Mouse (Mus musculus): ENCODE data around the gene Olfr1461. TPM values are rescaled to one million over a fixed set of nuclear protein-coding genes. Genes with fewer than 3 reads are reported as not detected.

The Olfr1461 gene
- total RNA-seq (2014; rRNA removed), result not detected in 2 replicates
- polyA plus RNA-seq (2015; fragmentation: Nextera tagmentation; extraction: Ambion mirVana), result not detected in 2 replicates

DNA sequence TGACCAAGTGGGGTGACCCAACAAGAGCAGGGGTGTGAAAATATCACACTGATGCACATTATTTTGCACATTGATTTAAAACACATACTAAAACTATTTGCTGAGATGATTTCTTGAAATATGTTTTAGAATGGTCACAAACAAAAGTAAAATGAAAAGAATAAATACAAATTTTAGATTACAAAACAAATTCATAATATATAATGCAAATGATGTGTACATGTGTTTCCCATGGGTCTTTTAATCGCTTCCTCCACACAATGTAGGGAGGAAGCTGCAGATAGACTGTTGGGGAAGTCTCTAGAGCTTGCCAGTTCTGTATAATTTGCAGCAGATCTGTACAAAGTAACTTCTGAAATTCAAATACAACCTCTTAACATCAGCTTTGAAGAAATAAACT lies at the start of gene Olfr1461:
Gene Olfr1461, plus strand, starts transcription at position 301 of the 400 bp plus-strand sequence.
- WGBS, result 53% methylated on average over 1 of the region's 1 CpGs
- H3K27me3 ChIP-seq (ENCODE audit: insufficient read depth, low read length), result no peaks in the 10 kb centered on the region
- H3K9me3 ChIP-seq (ENCODE audit: low read length), result no peaks in the 10 kb centered on the region
- H3K27ac ChIP-seq (ENCODE audit: low read depth, low read length), result no peak within 1 kb of the TSS
- H3K4me2 ChIP-seq (ENCODE audit: low read depth), result no peak within 1 kb of the TSS
- H3K4me3 ChIP-seq (ENCODE audit: low read depth, low read length), result no peak within 1 kb of the TSS
- ATAC-seq (no peak), DNase-seq (no peak)
- H3K4me1 ChIP-seq (ENCODE audit: insufficient read depth), result no peaks in the 10 kb centered on the region
- no peaks in the 10 kb centered on the region for H3K36me3 ChIP-seq (ENCODE audit: insufficient read depth)
- TF ChIP-seq CTCF (IDR thresholded peaks at IDR 0.05; ENCODE audit: low read depth), result no peak
- H3K9ac ChIP-seq, result no peak within 1 kb of the TSS

DNA sequence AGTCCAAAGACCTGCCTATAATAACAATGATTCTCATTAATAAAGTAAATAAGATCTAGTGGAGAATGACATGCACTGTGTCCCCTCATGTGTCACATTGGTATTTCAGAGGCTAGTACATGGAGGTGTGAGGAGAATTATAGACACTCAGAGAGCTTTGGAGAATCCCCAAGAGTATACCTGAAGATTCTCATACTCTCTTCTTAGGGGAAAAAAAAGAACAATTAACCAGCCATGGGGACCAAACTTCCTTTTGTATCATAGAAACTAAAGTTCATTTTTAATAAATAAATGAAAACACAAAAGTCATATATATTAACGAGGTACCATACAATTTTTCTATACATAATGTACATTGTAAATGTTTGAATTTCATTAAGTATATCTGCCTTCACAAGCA lies 13.4 kb upstream of the Olfr1461 start, which contains the start of gene Olfr1459:
Gene Olfr1459, minus strand, starts transcription at position 101 of the 400 bp plus-strand sequence.
- ATAC-seq (no peak), DNase-seq (no peak)
- no peak within 1 kb of the TSS for H3K4me2 ChIP-seq (ENCODE audit: low read depth)
- no peak for TF ChIP-seq CTCF (IDR thresholded peaks at IDR 0.05; ENCODE audit: low read depth)
- no peaks in the 10 kb centered on the region for H3K36me3 ChIP-seq (ENCODE audit: insufficient read depth)
- H3K27me3 ChIP-seq (ENCODE audit: insufficient read depth, low read length), result no peaks in the 10 kb centered on the region
- no peak within 1 kb of the TSS for H3K27ac ChIP-seq (ENCODE audit: low read depth, low read length)
- WGBS, result 80% methylated on average over 1 of the region's 1 CpGs
- no peak within 1 kb of the TSS for H3K9ac ChIP-seq
- no peak within 1 kb of the TSS for H3K4me3 ChIP-seq (ENCODE audit: low read depth, low read length)
- peaks cover 11% of the 10 kb centered on the region; the same call in 1 of the 2 replicates for H3K9me3 ChIP-seq (ENCODE audit: low read length)
- H3K4me1 ChIP-seq (ENCODE audit: insufficient read depth), result no peaks in the 10 kb centered on the region

GRCm38 (mm10) chr19:13185434-13185833 lies 22.6 kb downstream of the Olfr1461 start, which contains the start of gene Olfr1462:
Gene Olfr1462 (plus strand): TSS chr19:13185734.
- no peak within 1 kb of the TSS for H3K27ac ChIP-seq (ENCODE audit: low read depth, low read length)
- H3K4me2 ChIP-seq (ENCODE audit: low read depth), result no peak within 1 kb of the TSS
- no peak within 1 kb of the TSS for H3K4me3 ChIP-seq (ENCODE audit: low read depth, low read length)
- 0 out of 2 replicates have a peak, but pooled peaks cover 4% of the 10 kb centered on the region for H3K9me3 ChIP-seq (ENCODE audit: low read length)
- H3K36me3 ChIP-seq (ENCODE audit: insufficient read depth), result no peaks in the 10 kb centered on the region
- H3K9ac ChIP-seq, result no peak within 1 kb of the TSS
- WGBS, result 88% methylated on average over 1 of the region's 1 CpGs
- no peak for TF ChIP-seq CTCF (IDR thresholded peaks at IDR 0.05; ENCODE audit: low read depth)
- H3K4me1 ChIP-seq (ENCODE audit: insufficient read depth), result no peaks in the 10 kb centered on the region
- DNase-seq (no peak), ATAC-seq (no peak)
- no peaks in the 10 kb centered on the region for H3K27me3 ChIP-seq (ENCODE audit: insufficient read depth, low read length)

Other genes with a start within 250 kb of the Olfr1461 start
- gene Olfr1448, start 238.6 kb upstream of the Olfr1461 start, total RNA-seq (2014; rRNA removed), result not detected in 2 replicates
- not detected in 2 replicates for gene Olfr1448, start 238.6 kb upstream of the Olfr1461 start, polyA plus RNA-seq (2015; fragmentation: Nextera tagmentation; extraction: Ambion mirVana)
- not detected in 2 replicates for gene Olfr1449, start 232.2 kb upstream of the Olfr1461 start, total RNA-seq (2014; rRNA removed)
- gene Olfr1449, start 232.2 kb upstream of the Olfr1461 start, polyA plus RNA-seq (2015; fragmentation: Nextera tagmentation; extraction: Ambion mirVana), result not detected in 2 replicates
- gene Olfr1450, start 212.7 kb upstream of the Olfr1461 start, total RNA-seq (2014; rRNA removed), result not detected in 2 replicates
- gene Olfr1450, start 212.7 kb upstream of the Olfr1461 start, polyA plus RNA-seq (2015; fragmentation: Nextera tagmentation; extraction: Ambion mirVana), result not detected in 2 replicates
- not detected in 2 replicates for gene Olfr1451, start 168.0 kb upstream of the Olfr1461 start, total RNA-seq (2014; rRNA removed)
- gene Olfr1451, start 168.0 kb upstream of the Olfr1461 start, polyA plus RNA-seq (2015; fragmentation: Nextera tagmentation; extraction: Ambion mirVana), result not detected in 2 replicates
- not detected in 2 replicates for gene Olfr1453, start 134.7 kb upstream of the Olfr1461 start, total RNA-seq (2014; rRNA removed)
- not detected in 2 replicates for gene Olfr1453, start 134.7 kb upstream of the Olfr1461 start, polyA plus RNA-seq (2015; fragmentation: Nextera tagmentation; extraction: Ambion mirVana)
- not detected in 2 replicates for gene Olfr1454, start 102.4 kb upstream of the Olfr1461 start, total RNA-seq (2014; rRNA removed)
- not detected in 2 replicates for gene Olfr1454, start 102.4 kb upstream of the Olfr1461 start, polyA plus RNA-seq (2015; fragmentation: Nextera tagmentation; extraction: Ambion mirVana)
- not detected in 2 replicates for gene Olfr1457, start 65.1 kb upstream of the Olfr1461 start, total RNA-seq (2014; rRNA removed)
- not detected in 2 replicates for gene Olfr1457, start 65.1 kb upstream of the Olfr1461 start, polyA plus RNA-seq (2015; fragmentation: Nextera tagmentation; extraction: Ambion mirVana)
- gene Olfr1458, start 56.2 kb upstream of the Olfr1461 start, total RNA-seq (2014; rRNA removed), result not detected in 2 replicates
- not detected in 2 replicates for gene Olfr1458, start 56.2 kb upstream of the Olfr1461 start, polyA plus RNA-seq (2015; fragmentation: Nextera tagmentation; extraction: Ambion mirVana)
- gene Olfr1459, start 13.5 kb upstream of the Olfr1461 start, total RNA-seq (2014; rRNA removed), result not detected in 2 replicates
- gene Olfr1459, start 13.5 kb upstream of the Olfr1461 start, polyA plus RNA-seq (2015; fragmentation: Nextera tagmentation; extraction: Ambion mirVana), result not detected in 2 replicates
- gene Olfr1462, start 22.7 kb downstream of the Olfr1461 start, total RNA-seq (2014; rRNA removed), result not detected in 2 replicates
- gene Olfr1462, start 22.7 kb downstream of the Olfr1461 start, polyA plus RNA-seq (2015; fragmentation: Nextera tagmentation; extraction: Ambion mirVana), result not detected in 2 replicates
- not detected in 2 replicates for gene Olfr1463, start 68.3 kb downstream of the Olfr1461 start, total RNA-seq (2014; rRNA removed)
- gene Olfr1463, start 68.3 kb downstream of the Olfr1461 start, polyA plus RNA-seq (2015; fragmentation: Nextera tagmentation; extraction: Ambion mirVana), result not detected in 2 replicates
- gene Olfr1465, start 152.5 kb downstream of the Olfr1461 start, total RNA-seq (2014; rRNA removed), result not detected in 2 replicates
- gene Olfr1465, start 152.5 kb downstream of the Olfr1461 start, polyA plus RNA-seq (2015; fragmentation: Nextera tagmentation; extraction: Ambion mirVana), result not detected in 2 replicates
- gene Olfr1466, start 175.9 kb downstream of the Olfr1461 start, total RNA-seq (2014; rRNA removed), result not detected in 2 replicates
- not detected in 2 replicates for gene Olfr1466, start 175.9 kb downstream of the Olfr1461 start, polyA plus RNA-seq (2015; fragmentation: Nextera tagmentation; extraction: Ambion mirVana)
- not detected in 2 replicates for gene Olfr1467, start 199.2 kb downstream of the Olfr1461 start, total RNA-seq (2014; rRNA removed)
- gene Olfr1467, start 199.2 kb downstream of the Olfr1461 start, polyA plus RNA-seq (2015; fragmentation: Nextera tagmentation; extraction: Ambion mirVana), result not detected in 2 replicates
- not detected in 2 replicates for gene Olfr1469, start 244.8 kb downstream of the Olfr1461 start, total RNA-seq (2014; rRNA removed)
- gene Olfr1469, start 244.8 kb downstream of the Olfr1461 start, polyA plus RNA-seq (2015; fragmentation: Nextera tagmentation; extraction: Ambion mirVana), result not detected in 2 replicates